Mouse (Mus musculus): ENCODE data around the gene Rpl19. TPM values are rescaled to one million over a fixed set of nuclear protein-coding genes. Genes with fewer than 3 reads are reported as not detected.
A peak's percentile ranks its signal among the peaks of the same experiment; 100 is the strongest.

The Rpl19 gene
- 614 and 694 TPM in 2 replicates for polyA plus RNA-seq (2014; fragmentation: Nextera tagmentation; extraction: Ambion mirVana)

DNA sequence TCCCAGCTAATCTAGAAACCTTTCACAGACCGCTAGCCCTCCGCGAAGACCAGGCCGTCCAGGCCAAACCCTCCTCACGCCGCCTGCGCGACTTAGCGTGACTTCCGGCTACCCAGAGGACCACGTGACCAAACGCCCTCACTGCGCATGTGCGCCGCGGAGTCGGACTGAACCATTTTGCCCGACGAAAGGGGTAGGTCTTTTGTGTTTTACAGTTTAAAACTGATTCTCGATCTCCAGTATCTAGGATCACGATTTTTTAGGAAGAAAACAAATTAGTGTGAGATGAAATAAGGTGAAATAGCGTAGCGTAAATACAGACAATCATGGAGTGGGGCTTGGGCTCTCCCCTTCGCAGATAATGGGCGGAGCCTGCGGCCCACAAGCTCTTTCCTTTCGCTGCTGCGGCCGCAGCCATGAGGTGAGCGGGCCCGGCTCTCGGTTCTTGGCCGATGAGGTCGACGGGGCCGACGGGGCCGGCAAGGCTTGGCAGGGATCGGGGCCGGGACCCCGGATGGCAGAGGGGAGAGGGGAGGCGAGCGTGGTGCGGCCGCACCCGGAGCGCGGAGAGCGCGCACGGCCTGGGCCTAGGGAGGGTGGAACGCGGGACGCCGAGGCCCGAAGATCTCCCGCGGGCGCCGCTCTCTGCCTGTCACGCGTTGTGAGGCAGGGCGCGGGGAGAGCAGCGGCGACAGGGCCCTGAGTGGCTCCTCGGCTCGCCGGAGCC is at the start of gene Rpl19:
Gene Rpl19 (plus strand): TSS at position 141 of the 727 bp plus-strand sequence.
- Histone ChIP-seq H3K27ac (peak within 1 kb of the TSS; percentile 92), H3K4me3 (replicated peaks; ENCODE audit: low read length) (peak within 1 kb of the TSS; percentile 87), H3K9ac (peak within 1 kb of the TSS; percentile 95), H3K27me3 (ENCODE audit: control insufficient read depth, insufficient read depth, low read length) (no peaks in the 10 kb centered on the region), H3K4me2 (replicated peaks) (peak within 1 kb of the TSS; percentile 83), H3K9me3 (ENCODE audit: control insufficient read depth, low read length) (no peaks in the 10 kb centered on the region), H3K36me3 (replicated peaks; ENCODE audit: control insufficient read depth, insufficient read depth) (peaks cover 35% of the 10 kb centered on the region), H3K4me1 (replicated peaks; ENCODE audit: control insufficient read depth, insufficient read depth, low read length) (peaks cover 22% of the 10 kb centered on the region)
- WGBS = under 1% methylated on average over 55 of the region's 69 CpGs
- DNase-seq (ENCODE audit: low spot score) = peak; percentile 97
- ATAC-seq (ENCODE audit: low FRiP score) = peak; percentile 73

DNA sequence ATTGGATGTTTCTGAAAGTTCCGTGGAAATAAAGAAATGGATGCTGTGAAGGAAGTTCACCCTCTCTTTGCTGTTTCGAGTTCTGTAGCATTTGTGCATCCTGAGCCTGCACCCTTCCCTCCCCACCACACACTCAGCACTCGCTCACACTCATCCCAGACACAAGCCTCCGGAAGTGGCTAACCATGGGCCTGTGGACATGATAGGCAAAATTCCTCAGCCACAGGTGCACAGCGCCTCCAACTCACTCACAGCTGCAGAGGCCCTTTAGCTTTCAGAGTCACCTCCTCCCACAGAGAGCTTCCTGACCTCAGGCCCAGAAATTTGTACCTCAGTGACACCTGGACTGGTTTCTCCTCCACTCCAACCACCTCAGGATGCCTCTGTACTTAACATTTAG is 48.7 kb upstream of the Rpl19 start:
- Histone ChIP-seq H3K4me2 (replicated peaks) (no peak overlapping the region), H3K9ac (no peak overlapping the region), H3K4me3 (replicated peaks; ENCODE audit: low read length) (no peak overlapping the region), H3K4me1 (replicated peaks; ENCODE audit: control insufficient read depth, insufficient read depth, low read length) (no peaks in the 10 kb centered on the region), H3K9me3 (ENCODE audit: control insufficient read depth, low read length) (no peaks in the 10 kb centered on the region), H3K27me3 (ENCODE audit: control insufficient read depth, insufficient read depth, low read length) (no peaks in the 10 kb centered on the region), H3K27ac (no peak overlapping the region), H3K36me3 (replicated peaks; ENCODE audit: control insufficient read depth, insufficient read depth) (no peaks in the 10 kb centered on the region)
- ATAC-seq (ENCODE audit: low FRiP score) (no peak), DNase-seq (ENCODE audit: low spot score) (no peak)
- 82% methylated on average over 5 of the region's 5 CpGs for WGBS

DNA sequence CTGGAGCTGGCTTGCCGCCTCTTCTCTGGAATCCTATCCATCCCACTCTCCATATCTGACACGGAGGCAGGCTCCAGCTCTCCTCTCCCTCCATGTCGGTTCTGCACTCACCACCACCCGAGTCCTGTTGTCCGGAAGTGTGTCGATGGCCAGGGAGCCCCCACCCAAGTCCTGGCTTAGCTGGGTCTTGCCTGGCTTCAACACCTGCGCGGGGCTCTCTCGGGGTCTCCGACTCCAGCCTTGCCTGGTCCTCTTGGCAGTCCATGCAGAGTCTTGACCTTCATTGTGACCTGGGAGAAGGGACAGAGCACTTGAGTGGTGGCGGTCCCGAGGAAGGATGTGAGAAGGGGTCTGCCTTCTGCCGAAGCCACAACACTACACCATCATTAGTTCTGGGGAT is 48.1 kb upstream of the Rpl19 start:
- no peak for DNase-seq (ENCODE audit: low spot score)
- Histone ChIP-seq H3K36me3 (replicated peaks; ENCODE audit: control insufficient read depth, insufficient read depth) (no peaks in the 10 kb centered on the region), H3K9me3 (ENCODE audit: control insufficient read depth, low read length) (no peaks in the 10 kb centered on the region), H3K27me3 (ENCODE audit: control insufficient read depth, insufficient read depth, low read length) (no peaks in the 10 kb centered on the region), H3K9ac (no peak overlapping the region), H3K4me3 (replicated peaks; ENCODE audit: low read length) (no peak overlapping the region), H3K4me2 (replicated peaks) (no peak overlapping the region), H3K27ac (no peak overlapping the region), H3K4me1 (replicated peaks; ENCODE audit: control insufficient read depth, insufficient read depth, low read length) (no peaks in the 10 kb centered on the region)
- 88% methylated on average over 13 of the region's 13 CpGs for WGBS
- no peak for ATAC-seq (ENCODE audit: low FRiP score)

DNA sequence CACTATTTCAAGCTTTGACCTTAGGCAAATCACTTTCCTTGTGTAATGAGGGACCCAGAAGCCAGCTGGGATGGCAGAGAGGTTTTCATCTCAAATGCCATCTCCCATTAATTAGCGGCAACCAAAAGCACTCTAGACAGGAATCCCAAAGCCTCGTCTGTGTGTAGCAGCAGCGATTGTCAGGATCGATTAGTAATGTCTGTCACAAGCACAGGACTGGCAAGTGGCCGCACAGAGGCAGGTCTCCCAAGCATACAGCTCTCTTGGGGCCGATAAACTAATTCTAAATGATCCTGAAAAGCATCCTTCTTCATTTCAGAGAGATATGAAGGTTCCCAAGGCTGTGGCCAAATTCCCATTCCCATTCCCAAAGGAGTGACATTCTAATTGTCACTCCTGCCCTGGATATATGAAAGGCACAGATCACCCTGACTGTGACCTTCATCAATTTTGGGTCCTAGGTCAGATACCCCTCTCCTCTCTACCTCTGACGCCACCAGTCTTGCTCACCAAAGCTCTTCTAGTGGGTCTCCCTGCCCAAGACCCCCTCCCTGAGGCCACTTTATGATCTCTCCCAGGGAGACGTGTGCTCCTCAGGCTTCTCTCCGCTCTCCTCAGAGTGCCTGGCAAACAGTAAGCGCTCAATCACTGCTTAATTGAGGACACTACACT is 46.5 kb upstream of the Rpl19 start:
- WGBS = 65% methylated on average over 10 of the region's 10 CpGs
- H3K36me3 ChIP-seq (replicated peaks; ENCODE audit: control insufficient read depth, insufficient read depth) = no peaks in the 10 kb centered on the region
- H3K4me3 ChIP-seq (replicated peaks; ENCODE audit: low read length) = no peak overlapping the region
- DNase-seq (ENCODE audit: low spot score) = no peak
- H3K4me2 ChIP-seq (replicated peaks) = no peak overlapping the region
- peaks cover 12% of the 10 kb centered on the region for H3K27me3 ChIP-seq (ENCODE audit: control insufficient read depth, insufficient read depth, low read length)
- H3K4me1 ChIP-seq (replicated peaks; ENCODE audit: control insufficient read depth, insufficient read depth, low read length) = no peaks in the 10 kb centered on the region
- no peak for ATAC-seq (ENCODE audit: low FRiP score)
- no peak overlapping the region for H3K9ac ChIP-seq
- H3K9me3 ChIP-seq (ENCODE audit: control insufficient read depth, low read length) = no peaks in the 10 kb centered on the region
- H3K27ac ChIP-seq = no peak overlapping the region

DNA sequence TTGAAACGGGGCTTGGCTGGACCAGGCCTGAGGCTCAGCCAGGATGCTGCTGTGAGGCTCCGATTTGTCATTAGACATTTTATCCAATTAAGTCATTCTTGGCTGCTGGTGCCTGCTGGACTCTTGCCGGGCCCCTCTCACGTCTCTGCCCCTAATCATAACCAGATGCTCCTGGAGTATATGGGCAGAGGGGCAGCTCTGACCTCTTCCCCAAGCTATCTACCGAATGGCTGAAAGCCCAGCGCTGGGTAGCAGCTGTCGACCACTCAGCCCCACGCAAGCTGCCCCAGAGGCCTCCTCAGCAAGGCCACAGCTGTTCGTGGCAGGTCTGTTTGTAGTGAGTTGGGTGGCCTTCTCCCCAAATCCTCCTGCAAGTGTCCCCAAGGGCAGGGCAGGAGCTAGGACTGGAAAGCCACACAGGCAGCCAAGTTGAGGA is 46.0 kb upstream of the Rpl19 start:
- H3K9ac ChIP-seq = no peak overlapping the region
- DNase-seq (ENCODE audit: low spot score) (no peak), ATAC-seq (ENCODE audit: low FRiP score) (no peak)
- 52% methylated on average over 9 of the region's 9 CpGs for WGBS
- no peaks in the 10 kb centered on the region for H3K36me3 ChIP-seq (replicated peaks; ENCODE audit: control insufficient read depth, insufficient read depth)
- H3K4me2 ChIP-seq (replicated peaks) = no peak overlapping the region
- H3K4me3 ChIP-seq (replicated peaks; ENCODE audit: low read length) = no peak overlapping the region
- peaks cover 18% of the 10 kb centered on the region for H3K27me3 ChIP-seq (ENCODE audit: control insufficient read depth, insufficient read depth, low read length)
- no peak overlapping the region for H3K27ac ChIP-seq
- no peaks in the 10 kb centered on the region for H3K4me1 ChIP-seq (replicated peaks; ENCODE audit: control insufficient read depth, insufficient read depth, low read length)
- H3K9me3 ChIP-seq (ENCODE audit: control insufficient read depth, low read length) = no peaks in the 10 kb centered on the region

DNA sequence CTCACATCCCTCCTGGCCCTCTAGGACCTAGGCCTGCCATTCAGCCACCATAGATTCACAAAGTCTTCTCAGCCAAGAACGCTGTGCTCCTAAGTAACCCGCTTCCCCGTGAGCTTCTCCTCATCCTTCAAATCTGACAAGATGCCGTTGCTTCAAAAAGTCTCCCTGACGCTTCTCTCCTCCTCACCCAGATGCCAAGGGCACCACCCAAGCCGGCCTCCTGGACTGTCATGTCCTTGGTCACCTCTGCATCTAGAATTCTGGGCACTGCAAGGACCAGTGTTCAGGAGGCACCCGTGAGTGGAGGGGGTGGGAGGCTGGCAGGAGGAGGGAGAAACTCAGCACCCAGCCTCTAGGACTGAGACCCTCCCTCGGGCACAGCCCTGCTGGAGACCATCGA is 43.8 kb upstream of the Rpl19 start:
- no peaks in the 10 kb centered on the region for H3K36me3 ChIP-seq (replicated peaks; ENCODE audit: control insufficient read depth, insufficient read depth)
- ATAC-seq (ENCODE audit: low FRiP score) (no peak), DNase-seq (ENCODE audit: low spot score) (no peak)
- peaks cover 28% of the 10 kb centered on the region for H3K27me3 ChIP-seq (ENCODE audit: control insufficient read depth, insufficient read depth, low read length)
- H3K4me3 ChIP-seq (replicated peaks; ENCODE audit: low read length) = no peak overlapping the region
- H3K4me1 ChIP-seq (replicated peaks; ENCODE audit: control insufficient read depth, insufficient read depth, low read length) = no peaks in the 10 kb centered on the region
- no peaks in the 10 kb centered on the region for H3K9me3 ChIP-seq (ENCODE audit: control insufficient read depth, low read length)
- WGBS = 90% methylated on average over 9 of the region's 9 CpGs
- H3K27ac ChIP-seq = no peak overlapping the region
- H3K4me2 ChIP-seq (replicated peaks) = no peak overlapping the region
- H3K9ac ChIP-seq = no peak overlapping the region

DNA sequence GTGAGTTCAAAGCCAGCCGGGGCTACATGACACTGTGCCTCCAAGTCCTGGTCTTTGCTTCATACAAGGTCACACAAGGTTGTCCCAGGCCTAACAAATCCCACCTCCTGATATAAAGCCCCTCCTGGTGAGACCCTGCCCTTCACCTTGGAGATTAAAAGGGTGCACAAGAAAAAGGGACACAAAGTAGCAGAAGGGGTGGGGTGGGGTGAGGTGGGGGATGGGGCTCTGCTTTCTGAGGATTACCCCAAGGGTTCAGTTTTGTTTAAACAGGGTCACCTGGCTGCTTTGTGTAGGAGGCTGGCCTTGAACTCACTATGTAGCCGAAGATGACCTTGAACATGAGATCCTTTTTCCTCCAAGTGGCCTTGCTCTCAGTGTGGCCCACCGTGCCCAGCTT is 43.0 kb upstream of the Rpl19 start:
- Histone ChIP-seq H3K4me1 (replicated peaks; ENCODE audit: control insufficient read depth, insufficient read depth, low read length) (no peaks in the 10 kb centered on the region), H3K9me3 (ENCODE audit: control insufficient read depth, low read length) (no peaks in the 10 kb centered on the region)
- WGBS = 93% methylated on average over 3 of the region's 3 CpGs

DNA sequence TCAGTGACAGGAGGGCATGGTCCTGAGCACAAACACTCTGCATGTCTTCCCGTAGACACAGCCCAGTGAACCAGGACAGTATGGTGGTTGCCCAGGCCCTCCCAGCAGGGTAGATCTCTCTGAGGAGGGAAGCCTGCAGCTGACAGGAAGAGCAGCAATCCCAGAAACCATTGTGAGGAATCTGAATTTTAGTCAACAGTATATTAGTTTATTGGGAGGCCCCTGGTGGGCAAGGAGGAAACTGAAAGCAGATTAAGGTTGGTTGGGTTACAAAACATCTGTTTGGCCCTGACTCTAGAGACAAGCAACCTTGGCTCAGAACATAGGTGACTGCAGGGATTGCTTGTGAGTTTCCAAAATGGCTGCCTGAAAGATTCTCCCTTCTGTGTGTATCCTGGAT is 42.5 kb upstream of the Rpl19 start:
- WGBS = 62% methylated on average over 1 of the region's 1 CpGs
- Histone ChIP-seq H3K4me2 (replicated peaks) (no peak overlapping the region), H3K27ac (no peak overlapping the region), H3K9me3 (ENCODE audit: control insufficient read depth, low read length) (no peaks in the 10 kb centered on the region), H3K4me3 (replicated peaks; ENCODE audit: low read length) (no peak overlapping the region), H3K36me3 (replicated peaks; ENCODE audit: control insufficient read depth, insufficient read depth) (no peaks in the 10 kb centered on the region), H3K27me3 (ENCODE audit: control insufficient read depth, insufficient read depth, low read length) (peaks cover 28% of the 10 kb centered on the region), H3K4me1 (replicated peaks; ENCODE audit: control insufficient read depth, insufficient read depth, low read length) (no peaks in the 10 kb centered on the region), H3K9ac (no peak overlapping the region)
- DNase-seq (ENCODE audit: low spot score) = no peak
- no peak for ATAC-seq (ENCODE audit: low FRiP score)

More for the DNA sequence above, 43.0 kb upstream of the Rpl19 start:
- Histone ChIP-seq H3K27ac (no peak overlapping the region), H3K4me3 (replicated peaks; ENCODE audit: low read length) (no peak overlapping the region), H3K9ac (no peak overlapping the region), H3K27me3 (ENCODE audit: control insufficient read depth, insufficient read depth, low read length) (peaks cover 28% of the 10 kb centered on the region), H3K36me3 (replicated peaks; ENCODE audit: control insufficient read depth, insufficient read depth) (no peaks in the 10 kb centered on the region), H3K4me2 (replicated peaks) (no peak overlapping the region)
- DNase-seq (ENCODE audit: low spot score) (no peak), ATAC-seq (ENCODE audit: low FRiP score) (no peak)

DNA sequence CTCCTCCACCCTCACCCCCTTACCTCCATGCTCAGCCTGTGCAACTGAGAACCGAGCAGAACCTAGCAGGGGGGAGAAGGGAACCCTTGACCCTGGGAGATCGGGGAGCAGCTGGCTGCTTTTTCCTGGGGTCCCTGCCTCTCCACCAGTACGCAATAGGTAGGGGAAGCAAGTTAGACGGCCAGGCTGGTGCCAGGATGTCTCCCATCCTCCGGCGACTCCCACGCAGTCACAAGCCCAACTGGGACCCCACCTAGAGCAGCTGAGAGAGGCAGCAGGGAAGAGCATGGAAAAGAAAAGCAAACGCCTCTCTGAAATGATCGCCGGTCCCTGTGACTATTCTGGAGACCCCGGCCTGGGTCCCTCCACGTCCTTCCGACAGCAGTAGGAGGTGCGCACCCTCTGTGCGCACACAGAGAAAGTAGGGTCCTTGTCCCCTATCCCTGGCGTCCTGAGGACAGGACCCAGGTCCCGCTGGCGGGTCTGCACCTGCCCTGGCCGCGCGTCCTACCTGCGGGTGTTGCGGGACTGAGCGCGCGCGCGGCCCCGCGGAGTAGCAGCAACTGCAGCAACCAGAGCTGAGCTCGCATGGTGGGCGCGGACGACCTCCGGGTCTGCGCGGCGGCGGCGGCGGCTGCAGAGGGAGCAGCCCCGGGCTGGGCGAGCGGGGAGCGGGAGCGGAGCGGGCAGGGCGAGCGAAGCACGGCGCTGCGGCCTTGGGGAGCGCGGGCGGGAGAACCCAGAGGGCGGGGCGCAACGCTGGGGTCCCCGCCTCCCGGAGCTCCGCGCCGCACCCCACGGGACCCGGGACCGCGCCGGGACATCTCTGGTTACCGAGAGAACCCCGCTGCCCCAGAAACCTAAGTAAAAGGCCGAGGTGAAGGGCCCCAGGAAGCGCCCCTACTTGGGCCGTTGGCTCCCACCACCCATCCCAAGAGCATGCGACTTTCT is 40.5 kb upstream of the Rpl19 start, which contains the start of gene Plxdc1:
Gene Plxdc1 (minus strand): TSS at position 718 of the 951 bp plus-strand sequence.
- Histone ChIP-seq H3K4me1 (replicated peaks; ENCODE audit: control insufficient read depth, insufficient read depth, low read length) (peaks cover 14% of the 10 kb centered on the region), H3K36me3 (replicated peaks; ENCODE audit: control insufficient read depth, insufficient read depth) (no peaks in the 10 kb centered on the region), H3K27me3 (ENCODE audit: control insufficient read depth, insufficient read depth, low read length) (peaks cover 28% of the 10 kb centered on the region), H3K4me2 (replicated peaks) (peak within 1 kb of the TSS; percentile 85), H3K27ac (no peak within 1 kb of the TSS), H3K9me3 (ENCODE audit: control insufficient read depth, low read length) (no peaks in the 10 kb centered on the region), H3K9ac (peak within 1 kb of the TSS; percentile 58), H3K4me3 (replicated peaks; ENCODE audit: low read length) (peak within 1 kb of the TSS; percentile 82)
- 3% methylated on average over 69 of the region's 74 CpGs for WGBS
- ATAC-seq (ENCODE audit: low FRiP score) = no peak
- DNase-seq (ENCODE audit: low spot score) = no peak
